Mouse (Mus musculus) layer of hippocampus, postnatal 25 days (tissue): ENCODE results near the gene Orai1. TPM values are rescaled to one million over a fixed set of nuclear protein-coding genes. Genes with fewer than 3 reads are reported as not detected.
"Not testable (repeated sequence)": the region's sequence is repeated elsewhere in the genome, so short reads cannot be mapped to it uniquely, and the experiment has no call there.

ENCODE experiments used
- DNase-seq, 2 experiments: peaks; one replicate each; pipeline ENCODE4 v3.0.0; 2022; ENCODE audit warnings: mixed read lengths in 2 of 2, low spot score in 1 of 2; ENCODE audit errors: extremely low spot score in 1 of 2
- total RNA-seq, 2 experiments: library from RNA; stranded (reverse); gene quantifications; 2 replicates each; pipeline ENCODE4 v1.2.3; 2021

Gene Orai1
- 10 to 100 TPM; 11.0 to 11.7 TPM for total RNA-seq

- peak; percentile 85 to 86 for DNase-seq
Measured at GRCm38 (mm10) chr5:123014753-123015701, at the start of gene Orai1. TSS of gene Orai1 (plus strand) at chr5:123015074.

DNA sequence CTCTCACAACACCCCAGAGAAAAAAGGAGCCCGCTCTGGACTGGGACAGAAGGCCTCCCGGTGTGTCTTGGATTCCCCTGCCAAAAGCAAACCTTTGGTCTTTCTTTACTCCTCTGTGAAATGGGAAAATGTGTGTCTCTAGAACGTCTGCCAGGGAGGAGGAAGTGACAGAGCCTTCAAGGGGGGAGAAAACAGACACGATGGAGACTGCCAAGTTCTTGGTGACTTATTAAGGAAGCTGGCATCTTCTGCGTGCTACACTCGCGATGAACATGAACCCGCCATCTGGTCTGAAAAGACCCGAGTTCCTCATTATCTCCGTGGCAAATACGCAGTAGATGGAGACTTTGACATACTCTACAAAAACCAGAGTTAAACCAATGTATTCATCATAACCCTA is 49.4 kb upstream of the Orai1 start:
- no peak for DNase-seq

GRCm38 (mm10) chr5:122968322-122968721 is 46.6 kb upstream of the Orai1 start:
- DNase-seq, result peak; percentile 46 to 80

- DNase-seq, result no peak
Measured at GRCm38 (mm10) chr5:122970056-122970455, 44.8 kb upstream of the Orai1 start.

DNA sequence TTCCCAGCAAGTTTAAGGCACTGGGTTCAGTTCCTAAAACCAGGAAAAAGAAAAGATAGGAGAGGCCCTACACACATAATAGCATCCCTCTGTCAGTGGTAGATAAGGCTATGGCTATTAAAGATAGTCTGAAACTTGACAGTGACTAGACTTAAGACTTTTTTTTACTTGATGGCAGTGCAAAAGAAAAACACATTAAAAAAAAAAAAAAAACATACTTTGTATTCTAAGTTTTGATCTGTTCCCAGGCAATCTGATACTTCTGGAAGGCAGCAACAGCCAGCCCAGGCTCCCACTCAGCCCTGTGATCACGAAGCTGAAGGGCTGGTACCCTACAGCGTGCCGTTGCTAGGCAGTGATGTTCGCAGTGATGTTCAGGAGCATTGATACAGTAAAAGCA is 43.4 kb upstream of the Orai1 start:
- DNase-seq, result no peak

DNA sequence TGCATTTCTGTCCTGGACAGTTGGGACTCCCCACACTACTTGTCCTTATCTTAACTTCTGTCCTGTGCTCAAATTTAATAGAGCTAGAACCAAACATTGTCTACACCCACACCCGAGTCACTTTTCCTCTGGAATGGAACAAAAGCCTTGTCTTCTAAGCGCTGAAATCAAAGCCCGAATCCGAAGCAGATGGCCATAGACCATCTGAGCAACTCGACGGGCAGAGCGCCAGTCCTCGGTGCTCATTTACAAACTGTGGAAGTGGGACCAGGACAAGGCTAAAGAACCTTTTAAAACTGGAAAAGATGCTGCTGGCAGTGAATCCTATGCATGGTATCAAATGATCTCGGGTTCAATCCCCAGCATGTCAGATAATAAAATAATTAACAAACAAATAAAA is 42.8 kb upstream of the Orai1 start:
- DNase-seq, result peak in 1 of 2 experiments; percentile 43

GRCm38 (mm10) chr5:122974701-122975100 is 40.2 kb upstream of the Orai1 start:
- DNase-seq, result not testable (repeated sequence)

- DNase-seq, result no peak
Measured at GRCm38 (mm10) chr5:122978970-122979369, 35.9 kb upstream of the Orai1 start.

DNA sequence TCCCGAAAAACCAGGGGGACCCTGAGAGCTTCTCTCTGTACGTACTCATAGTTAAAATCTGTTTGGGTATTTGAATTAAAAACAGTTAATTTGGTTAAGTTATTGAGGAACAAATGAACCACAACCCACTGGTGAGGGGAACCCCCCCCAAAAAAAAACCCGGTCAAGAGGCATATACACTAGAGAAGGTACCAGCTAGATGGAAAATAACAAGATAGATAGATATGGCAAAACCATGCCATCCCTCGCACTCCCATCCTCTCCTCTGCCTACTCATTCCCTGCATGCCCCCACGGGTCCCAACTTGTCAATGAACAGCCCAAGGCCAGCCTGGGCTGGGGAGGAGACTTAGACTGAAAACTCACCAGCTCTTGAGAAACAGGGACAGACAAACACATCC is 30.4 kb upstream of the Orai1 start:
- no peak for DNase-seq

DNA sequence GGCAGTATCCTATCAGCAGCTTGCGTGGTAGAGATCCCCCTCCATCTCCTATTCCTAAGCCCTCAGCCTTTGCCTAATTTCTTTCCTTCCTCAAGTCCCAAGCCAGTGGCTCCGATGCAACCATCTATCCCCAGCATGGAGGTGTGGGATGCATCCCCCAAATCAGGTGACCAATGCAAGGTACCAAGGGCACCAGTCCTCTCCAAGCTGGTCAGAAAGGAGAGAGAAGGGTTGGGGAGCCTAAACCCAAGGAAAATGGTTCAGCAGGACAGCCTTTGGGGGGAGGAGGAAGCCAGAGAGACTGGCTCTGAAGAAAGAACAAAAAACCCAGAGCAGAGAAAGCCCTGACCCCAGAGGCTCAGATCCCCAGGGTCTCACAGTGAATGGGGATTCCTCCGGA is 29.6 kb upstream of the Orai1 start:
- DNase-seq, result no peak

- no peak for DNase-seq
Measured at GRCm38 (mm10) chr5:122986091-122986493, 28.8 kb upstream of the Orai1 start.

GRCm38 (mm10) chr5:122987211-122988020 is 27.5 kb upstream of the Orai1 start:
- peak in 1 of 2 experiments; percentile 48 for DNase-seq

- DNase-seq, result peak in 1 of 2 experiments; percentile 46
Measured at GRCm38 (mm10) chr5:122988021-122988751, 26.7 kb upstream of the Orai1 start.

DNA sequence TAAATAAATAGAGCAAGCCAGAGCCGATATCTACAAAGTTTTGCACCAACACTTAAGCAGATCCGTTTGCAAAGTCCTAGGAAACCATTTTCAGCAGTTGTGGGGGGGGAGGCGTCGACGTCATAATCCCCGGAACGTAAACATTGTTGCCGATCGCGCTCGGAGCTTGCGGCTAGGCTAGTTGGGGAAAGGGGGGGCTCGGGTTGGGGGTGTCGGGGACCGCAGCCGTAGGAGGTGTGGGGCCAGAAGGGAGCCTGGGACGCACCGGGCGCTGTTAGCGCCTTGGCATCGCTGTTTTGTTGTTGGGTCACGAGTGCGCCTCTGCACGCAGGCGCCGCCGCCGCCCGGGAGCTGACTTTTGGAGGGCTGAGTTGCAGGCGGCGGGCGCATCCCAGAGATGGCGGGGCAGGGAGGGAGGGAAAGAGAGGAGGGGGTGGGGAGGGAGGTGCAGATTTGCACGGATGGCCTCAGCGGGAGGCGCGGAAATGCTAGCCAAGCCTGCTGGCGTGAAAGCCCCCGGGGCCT is 25.8 kb upstream of the Orai1 start:
- DNase-seq, result peak; percentile 67 to 68

- no peak for DNase-seq
Measured at GRCm38 (mm10) chr5:122989551-122990330, 25.1 kb upstream of the Orai1 start, which contains the start of gene Kdm2b. TSS of gene Kdm2b (minus strand) at chr5:122989823.

- DNase-seq, result no peak
Measured at GRCm38 (mm10) chr5:122990411-122991160, 24.3 kb upstream of the Orai1 start.

- no peak for DNase-seq
Measured at GRCm38 (mm10) chr5:122991350-122992004, 23.4 kb upstream of the Orai1 start.

- no peak for DNase-seq
Measured at GRCm38 (mm10) chr5:122993811-122994210, 21.1 kb upstream of the Orai1 start.
